Mouse (Mus musculus): ENCODE measurements around the gene 4930518I15Rik.
"Not testable (repeated sequence)": the region's sequence is repeated elsewhere in the genome, so short reads cannot be mapped to it uniquely, and the experiment has no call there.

Gene 4930518I15Rik

GRCm38 (mm10) chr2:156842711-156843110 is 15.0 kb downstream of the 4930518I15Rik start:
- no peak for DNase-seq (ENCODE audit: low spot score)

- DNase-seq (ENCODE audit: low spot score), result no peak
Measured at GRCm38 (mm10) chr2:156841841-156842706, 15.7 kb downstream of the 4930518I15Rik start.

GRCm38 (mm10) chr2:156841028-156841840 is 16.5 kb downstream of the 4930518I15Rik start:
- no peak for DNase-seq (ENCODE audit: low spot score)

DNA sequence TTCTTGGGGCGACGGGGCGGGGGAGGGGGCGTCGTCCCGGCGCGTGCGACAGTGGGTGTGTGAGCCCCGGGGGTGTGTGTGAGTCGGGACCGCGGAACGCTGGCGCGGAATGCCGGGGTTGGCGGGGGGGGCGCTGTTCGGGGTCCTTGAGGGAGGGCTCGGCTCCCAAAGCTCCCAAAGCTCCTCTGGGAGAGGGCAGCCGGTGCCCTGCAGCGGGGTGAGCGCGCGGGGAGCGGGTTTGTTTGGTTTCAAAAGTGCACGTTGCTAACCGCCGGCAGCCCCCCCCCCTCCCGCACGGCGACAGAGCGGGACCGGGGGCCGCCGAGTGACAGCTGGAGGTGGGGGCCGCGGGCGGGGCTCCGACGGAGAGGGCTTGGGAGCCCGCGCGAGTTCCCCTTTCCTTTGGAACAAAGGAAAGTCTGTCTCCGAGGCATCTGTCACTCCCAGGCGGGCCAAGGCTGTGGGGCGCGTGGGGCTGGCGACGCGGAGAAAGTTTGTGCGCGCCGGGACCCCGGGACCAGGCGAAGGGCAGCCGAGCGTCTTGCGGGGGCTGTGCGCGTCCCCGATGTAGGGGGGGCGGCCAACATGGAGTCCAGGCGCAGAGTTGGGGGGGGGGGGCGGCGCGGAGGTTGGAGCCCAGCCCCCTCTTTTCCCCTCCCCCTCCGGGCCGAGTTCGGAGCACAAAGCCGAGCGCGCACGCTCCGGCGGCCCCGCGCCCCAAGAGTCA is 17.3 kb downstream of the 4930518I15Rik start:
- no peak for DNase-seq (ENCODE audit: low spot score)

DNA sequence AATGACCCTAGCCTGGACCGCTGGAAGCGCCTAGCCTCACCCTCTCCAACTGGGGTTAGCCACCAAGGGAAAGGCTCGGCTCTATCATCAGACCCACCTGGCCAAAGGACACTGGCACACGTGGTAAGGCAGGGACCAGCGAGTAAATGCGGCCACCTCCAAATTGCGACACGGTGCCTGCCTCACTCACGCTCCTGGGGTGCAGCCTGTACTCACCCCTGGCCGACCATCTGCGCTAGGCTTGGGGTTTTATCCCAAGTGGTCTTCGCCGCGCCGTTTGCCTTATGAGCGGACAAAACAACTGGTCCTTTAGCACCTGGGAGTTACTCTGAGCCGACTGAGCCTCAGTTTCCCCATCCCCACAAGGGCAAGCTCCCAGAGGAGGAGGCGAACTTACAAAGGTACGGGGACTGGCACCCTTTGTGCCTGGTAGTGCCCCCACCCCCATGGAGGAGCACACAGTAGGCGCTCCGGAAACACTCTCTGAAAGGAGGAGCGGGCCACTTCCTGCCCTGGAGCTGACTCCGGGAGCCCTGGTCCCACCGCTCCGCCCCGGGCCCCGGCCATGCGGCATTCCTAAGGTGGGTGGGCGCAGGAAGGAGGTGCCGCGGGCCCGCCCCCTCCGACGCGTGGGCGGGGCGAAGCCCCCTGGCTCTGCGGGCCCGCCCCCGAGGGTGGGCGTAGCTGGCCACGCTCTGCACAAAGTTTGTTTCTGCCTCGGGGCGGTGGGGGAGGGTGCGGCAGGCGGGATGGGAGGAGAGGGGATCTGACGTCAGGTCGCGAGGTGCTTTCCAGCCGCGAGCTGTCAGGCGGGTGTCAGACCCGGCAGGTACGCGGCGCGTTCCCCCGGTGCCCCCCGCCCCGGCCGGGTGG is 18.2 kb downstream of the 4930518I15Rik start, which contains the start of gene Tgif2:
TSS of gene Tgif2 (plus strand) at position 689 of the 873 bp plus-strand sequence.
- no peak for DNase-seq (ENCODE audit: low spot score)

GRCm38 (mm10) chr2:156838839-156839238 is 18.9 kb downstream of the 4930518I15Rik start:
- no peak for DNase-seq (ENCODE audit: low spot score)

DNA sequence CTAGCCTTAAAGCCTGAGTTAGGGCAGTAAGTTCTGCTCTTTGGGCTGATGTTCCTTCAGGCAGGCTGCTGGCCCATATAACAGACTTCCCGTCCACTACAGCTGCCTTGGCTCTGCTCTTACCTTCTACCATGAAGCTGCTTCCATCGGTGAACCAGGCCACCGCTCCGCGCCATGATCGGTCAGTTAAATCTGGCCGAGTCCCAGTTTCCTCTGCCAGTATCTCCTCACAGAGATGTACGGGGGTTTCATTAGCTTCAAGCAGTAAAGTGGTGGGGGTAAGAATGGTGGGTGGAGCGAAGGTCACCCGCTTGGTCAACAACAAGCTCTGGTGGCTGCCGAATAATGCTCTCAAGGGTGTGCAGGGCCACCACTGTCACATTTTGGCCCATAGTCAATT is 23.4 kb downstream of the 4930518I15Rik start:
- no peak for DNase-seq (ENCODE audit: low spot score)

DNA sequence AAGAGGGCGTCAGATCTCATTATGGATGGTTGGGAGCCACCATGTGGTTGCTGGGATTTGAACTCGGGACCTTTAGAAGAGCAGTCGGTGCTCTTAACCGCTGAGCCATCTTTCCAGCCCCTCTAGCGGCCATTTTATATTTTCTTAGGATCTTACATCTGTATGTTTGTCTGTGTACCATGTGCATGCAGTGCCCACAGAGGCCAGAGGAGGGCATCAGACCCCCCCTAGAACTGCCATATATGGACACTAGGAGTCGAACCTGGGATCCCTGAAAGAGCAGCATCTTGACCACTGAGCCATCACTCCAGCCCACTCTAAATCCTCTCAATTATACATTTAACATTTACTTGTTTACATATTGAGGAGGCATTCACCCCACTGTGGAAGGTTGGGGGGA is 32.6 kb downstream of the 4930518I15Rik start:
- not testable (repeated sequence) for DNase-seq (ENCODE audit: low spot score)

DNA sequence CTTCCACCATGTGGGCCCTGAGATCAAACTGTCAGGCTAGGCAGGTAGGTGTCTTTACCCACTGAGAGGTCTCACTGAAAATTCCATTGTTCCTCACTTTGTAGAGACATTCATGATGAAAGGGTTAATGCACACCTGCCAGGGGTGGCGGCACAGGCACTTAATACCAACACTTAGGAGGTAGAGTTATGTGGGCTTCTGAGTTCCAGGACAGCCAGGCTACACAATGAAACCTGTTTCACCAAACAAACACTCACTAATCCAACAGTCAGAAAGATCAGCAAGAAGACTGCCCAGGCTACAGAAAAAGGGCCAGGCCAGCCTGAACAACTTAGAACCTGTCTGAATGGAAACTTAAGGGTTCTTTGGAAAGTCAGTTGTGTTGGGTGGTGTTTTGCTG is 41.6 kb downstream of the 4930518I15Rik start:
- DNase-seq (ENCODE audit: low spot score), result no peak

- no peak for DNase-seq (ENCODE audit: low spot score)
Measured at GRCm38 (mm10) chr2:156815412-156815811, 42.3 kb downstream of the 4930518I15Rik start.

GRCm38 (mm10) chr2:156814893-156815292 is 42.9 kb downstream of the 4930518I15Rik start:
- no peak for DNase-seq (ENCODE audit: low spot score)

DNA sequence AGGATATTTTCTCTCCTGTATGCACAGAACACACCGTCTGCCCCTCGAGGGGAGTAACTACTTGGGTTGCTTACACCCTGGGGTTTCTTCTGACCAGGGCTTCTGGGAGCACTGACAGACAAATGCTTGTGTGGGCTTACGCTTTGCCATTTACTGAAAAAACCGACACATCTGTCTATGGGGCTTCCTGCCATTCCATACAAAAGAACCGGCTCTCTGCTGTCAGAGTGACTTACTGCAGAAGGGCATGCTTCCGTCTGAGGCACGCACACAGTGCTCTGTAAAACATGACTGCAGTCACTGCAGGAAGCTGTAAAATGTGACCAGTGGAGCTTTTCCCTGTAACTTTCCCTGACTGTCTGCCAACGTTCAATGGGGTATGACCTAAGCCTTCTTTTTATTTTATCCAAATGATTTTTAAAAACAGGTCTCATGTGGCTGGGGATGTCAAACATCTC is 43.4 kb downstream of the 4930518I15Rik start:
- DNase-seq (ENCODE audit: low spot score), result no peak

- no peak for DNase-seq (ENCODE audit: low spot score)
Measured at GRCm38 (mm10) chr2:156811556-156811955, 46.2 kb downstream of the 4930518I15Rik start.

GRCm38 (mm10) chr2:156810716-156811115 is 47.0 kb downstream of the 4930518I15Rik start:
- no peak for DNase-seq (ENCODE audit: low spot score)

- peak; percentile 47 for DNase-seq (ENCODE audit: low spot score)
Measured at GRCm38 (mm10) chr2:156809579-156809978, 48.2 kb downstream of the 4930518I15Rik start.

DNA sequence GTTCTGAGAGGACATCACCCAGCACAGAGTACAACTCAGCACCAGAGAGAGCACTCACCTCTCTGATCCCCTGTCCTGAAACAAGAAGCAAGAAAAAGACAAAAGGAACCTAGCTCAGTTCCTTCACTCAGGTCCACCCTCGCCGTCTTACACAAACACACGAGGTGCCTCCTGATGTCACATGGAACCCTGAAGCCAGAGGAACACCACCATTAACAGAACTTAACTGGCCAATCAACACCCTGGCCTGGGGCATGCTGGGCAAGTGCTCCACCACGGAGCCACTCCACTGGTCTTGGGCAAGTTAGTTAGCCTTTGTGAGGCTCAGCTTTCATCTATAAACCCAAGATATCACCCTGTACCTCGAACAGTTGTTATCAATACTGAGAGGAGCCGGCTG is 50.9 kb downstream of the 4930518I15Rik start:
- no peak for DNase-seq (ENCODE audit: low spot score)

All from left cerebral cortex, adult 11 months (tissue).